Mouse (Mus musculus) urinary bladder, postnatal 36 days (tissue): Measurements from ENCODE around the gene Gm28845.
"Not testable (repeated sequence)": the region's sequence is repeated elsewhere in the genome, so short reads cannot be mapped to it uniquely, and the experiment has no call there.

Source experiments
- DNase-seq, 2 experiments: peaks; one replicate each; pipeline ENCODE4 v3.0.0; 2022; ENCODE audit warnings: low spot score in 2 of 2, mixed read lengths in 1 of 2

Gene Gm28845

GRCm38 (mm10) chr1:65107654-65108279 lies 11.6 kb downstream of the Gm28845 start:
- no peak for DNase-seq

- DNase-seq, result no peak
Observed at GRCm38 (mm10) chr1:65103273-65103672, 16.1 kb downstream of the Gm28845 start, which contains the start of gene Cryga. Gene Cryga (minus strand): TSS chr1:65103373.

GRCm38 (mm10) chr1:65096953-65097352 lies 22.4 kb downstream of the Gm28845 start:
- no peak for DNase-seq

GRCm38 (mm10) chr1:65091566-65091965 lies 27.8 kb downstream of the Gm28845 start:
- DNase-seq, result no peak

DNA sequence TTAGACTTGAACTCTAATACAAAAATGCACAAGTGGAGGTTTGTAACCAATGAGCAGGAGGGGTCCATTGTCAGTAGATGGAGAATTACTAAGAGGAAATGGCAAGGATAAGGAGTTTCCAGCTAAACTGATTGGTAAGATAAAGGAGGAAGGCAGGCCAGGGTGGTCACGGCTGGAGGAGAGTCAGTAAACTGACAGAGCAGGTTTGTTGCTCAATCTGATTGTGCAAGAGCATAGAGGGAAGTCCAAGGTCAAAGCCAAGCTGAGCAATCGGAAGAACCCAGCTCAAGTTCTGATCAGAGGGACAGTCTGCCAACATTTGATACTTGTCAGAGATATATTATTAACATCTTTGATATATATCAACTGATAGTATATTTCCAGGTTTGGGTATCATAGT lies 29.0 kb downstream of the Gm28845 start:
- peak; percentile 69 to 72 for DNase-seq

DNA sequence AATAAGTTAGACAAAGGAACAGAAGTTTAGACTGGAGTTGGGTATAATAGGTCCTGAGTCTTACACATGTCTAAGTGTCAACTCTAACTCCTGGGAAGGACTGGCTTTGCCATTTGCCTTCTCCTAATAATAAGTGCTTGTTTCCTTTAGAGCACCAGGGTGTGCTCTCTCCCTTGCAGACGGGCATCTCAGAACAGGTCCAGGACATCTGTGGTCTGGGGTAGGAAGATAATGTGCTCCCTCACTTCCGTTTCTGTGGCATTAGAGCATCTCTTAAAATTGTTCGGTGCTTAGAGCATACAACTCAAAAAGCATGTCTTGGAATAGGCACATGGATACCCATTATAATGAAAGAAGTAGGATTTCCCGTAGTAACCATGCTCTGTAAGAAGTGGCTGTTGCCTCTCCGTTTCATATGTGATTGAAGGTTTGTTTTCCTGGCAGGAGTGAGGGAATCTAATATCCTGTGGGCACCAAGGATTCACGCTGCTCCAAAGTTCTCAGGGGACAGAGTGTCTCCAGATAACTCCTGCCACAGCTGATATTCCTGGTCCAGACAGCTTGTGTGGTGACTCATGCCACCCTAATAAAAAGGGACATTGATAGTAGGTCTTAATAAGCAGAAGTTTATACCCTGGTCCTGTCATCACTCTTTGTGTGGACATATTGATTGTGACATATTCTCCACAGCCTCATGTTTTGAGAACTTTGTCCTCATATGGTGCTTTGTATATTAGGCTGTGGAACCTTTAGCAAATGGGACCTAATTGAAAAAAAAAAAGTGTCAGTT lies 30.6 kb downstream of the Gm28845 start:
- DNase-seq, result no peak

DNA sequence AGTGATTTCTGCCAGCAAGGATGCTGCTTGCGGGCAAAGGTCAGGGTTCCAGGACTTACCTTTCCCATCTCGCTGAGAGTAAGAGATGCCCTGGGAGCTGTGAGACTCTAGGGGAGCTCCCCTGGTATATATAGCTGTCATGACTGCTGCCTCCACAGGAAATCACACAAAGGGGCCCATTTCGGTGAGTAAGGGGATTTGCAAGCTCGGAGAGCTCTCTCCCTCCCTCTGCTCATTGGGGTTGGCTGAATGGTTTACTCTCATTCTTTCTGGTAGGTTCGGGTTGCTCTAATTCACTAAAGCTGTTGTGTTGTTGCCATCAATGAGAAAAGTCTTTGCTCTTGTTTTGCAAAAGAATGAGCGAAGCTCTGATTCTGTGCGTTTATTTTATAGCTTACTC lies 37.2 kb downstream of the Gm28845 start, which contains the start of gene Crygb:
TSS of gene Crygb (minus strand) at position 101 of the 400 bp plus-strand sequence.
- no peak for DNase-seq

DNA sequence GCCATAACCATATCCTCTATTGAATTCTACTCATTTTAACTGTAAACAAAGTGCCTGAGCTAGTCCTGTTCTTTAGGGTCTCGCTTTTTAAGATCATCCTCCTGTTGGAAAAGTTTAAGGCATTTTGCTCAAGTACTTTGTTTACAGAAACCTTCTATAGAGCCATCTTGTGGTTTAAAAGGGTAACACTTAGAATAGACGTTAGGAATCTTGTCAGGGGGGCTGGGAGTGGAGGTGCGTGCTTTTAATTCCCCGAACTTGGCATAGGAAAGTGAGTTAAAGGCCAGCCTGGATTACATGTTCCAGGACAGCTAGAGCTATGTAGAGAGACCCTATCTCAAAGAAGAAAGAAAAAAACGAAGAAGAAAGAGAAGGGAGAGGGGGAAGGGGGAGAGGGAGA lies 43.8 kb downstream of the Gm28845 start:
- DNase-seq, result no peak

GRCm38 (mm10) chr1:65073589-65073988 lies 45.8 kb downstream of the Gm28845 start, which contains the start of gene Crygc:
Gene Crygc (minus strand): TSS chr1:65073689.
- DNase-seq, result no peak

DNA sequence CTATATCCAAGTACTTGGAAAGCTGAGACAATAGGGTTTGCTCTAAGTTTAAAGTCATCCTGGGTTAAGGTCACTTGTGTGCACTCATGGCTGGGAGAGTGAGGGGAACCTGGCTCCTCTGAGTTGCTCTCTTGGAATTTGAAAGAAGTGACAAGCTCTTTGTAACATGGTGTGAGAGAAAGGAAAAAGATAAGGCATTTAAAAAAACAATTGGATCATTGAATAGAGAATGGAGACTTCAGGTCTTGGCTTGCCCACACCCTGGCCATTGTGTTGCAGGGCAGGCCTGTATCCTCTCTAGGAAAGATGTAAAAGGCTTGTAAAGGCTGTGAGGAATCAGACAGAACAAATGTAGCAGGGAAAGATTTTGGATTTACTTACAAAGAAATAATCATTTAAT lies 51.5 kb downstream of the Gm28845 start:
- no peak for DNase-seq

DNA sequence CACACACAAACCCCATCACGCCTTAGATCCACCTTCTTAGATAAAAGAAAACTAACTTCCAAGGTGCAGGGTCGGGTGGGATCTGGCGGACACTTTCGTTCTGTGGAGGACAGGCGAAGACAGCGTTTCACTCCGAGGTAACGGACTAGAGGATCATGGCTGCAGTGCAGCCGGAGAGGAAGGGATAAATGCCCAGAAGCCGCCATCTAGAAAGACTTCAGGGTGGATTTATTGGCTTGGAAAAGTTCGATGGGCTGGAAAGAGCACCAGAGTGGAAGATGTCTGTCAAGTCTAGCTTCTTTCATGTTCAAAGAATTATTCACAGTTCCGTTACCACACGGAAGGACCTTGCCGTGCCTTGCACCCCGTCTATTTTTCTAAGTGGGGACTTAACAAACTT lies 55.2 kb downstream of the Gm28845 start:
- DNase-seq, result no peak

GRCm38 (mm10) chr1:65063352-65063751 lies 56.0 kb downstream of the Gm28845 start, which contains the start of gene Crygd:
Gene Crygd (minus strand): TSS chr1:65063452.
- DNase-seq, result no peak

- DNase-seq, result no peak
Observed at GRCm38 (mm10) chr1:65052140-65052539, 67.2 kb downstream of the Gm28845 start.

DNA sequence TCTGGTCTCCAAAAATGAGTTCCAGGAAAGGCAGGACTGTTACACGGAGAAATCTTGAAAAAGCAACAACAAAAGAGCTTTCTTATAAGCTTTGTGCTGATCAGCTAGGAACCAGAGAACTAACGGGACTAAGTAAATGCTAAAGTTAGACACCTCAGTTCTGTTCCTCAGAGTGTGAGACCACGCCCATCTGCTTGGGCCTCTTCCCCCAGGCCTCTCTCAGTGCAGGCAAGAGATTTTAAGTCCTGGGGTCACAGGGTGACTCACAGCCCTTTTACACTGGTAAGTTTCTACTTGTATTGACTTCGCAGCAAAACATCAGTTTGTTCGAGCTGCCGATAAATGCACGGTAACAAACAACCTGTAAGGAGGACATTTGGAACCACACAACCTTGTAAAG lies 67.7 kb downstream of the Gm28845 start:
- DNase-seq, result no peak

GRCm38 (mm10) chr1:65050952-65051351 lies 68.4 kb downstream of the Gm28845 start, which contains the start of gene Cryge:
Gene Cryge (minus strand): TSS chr1:65051149.
- DNase-seq, result not testable (repeated sequence)
